Mouse (Mus musculus): Measurements from ENCODE around the gene Kcnk3.

DNA sequence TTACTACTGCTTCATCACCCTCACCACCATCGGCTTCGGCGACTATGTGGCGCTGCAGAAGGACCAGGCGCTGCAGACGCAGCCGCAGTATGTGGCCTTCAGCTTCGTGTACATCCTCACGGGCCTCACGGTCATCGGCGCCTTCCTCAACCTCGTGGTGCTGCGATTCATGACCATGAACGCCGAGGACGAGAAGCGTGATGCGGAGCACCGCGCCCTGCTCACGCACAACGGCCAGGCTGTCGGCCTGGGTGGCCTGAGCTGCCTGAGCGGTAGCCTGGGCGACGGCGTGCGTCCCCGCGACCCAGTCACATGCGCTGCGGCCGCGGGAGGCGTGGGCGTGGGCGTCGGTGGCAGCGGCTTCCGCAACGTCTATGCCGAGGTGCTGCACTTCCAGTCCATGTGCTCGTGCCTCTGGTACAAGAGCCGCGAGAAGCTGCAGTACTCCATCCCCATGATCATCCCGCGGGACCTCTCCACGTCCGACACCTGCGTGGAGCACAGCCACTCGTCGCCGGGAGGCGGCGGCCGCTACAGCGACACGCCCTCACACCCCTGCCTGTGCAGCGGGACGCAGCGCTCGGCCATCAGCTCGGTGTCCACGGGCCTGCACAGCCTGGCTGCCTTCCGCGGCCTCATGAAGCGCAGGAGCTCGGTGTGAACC lies 34.3 kb downstream of the Kcnk3 start:
- TF ChIP-seq POLR2A (IDR thresholded peaks at IDR 0.05; ENCODE audit: borderline replicate concordance, insufficient read depth, low read length) (no peak), CTCF (IDR thresholded peaks at IDR 0.05; ENCODE audit: borderline replicate concordance, insufficient read depth, low read depth, low read length) (no peak)
